ENCODE assay signal across 15 mouse cellular contexts in the genomic region with DNA sequence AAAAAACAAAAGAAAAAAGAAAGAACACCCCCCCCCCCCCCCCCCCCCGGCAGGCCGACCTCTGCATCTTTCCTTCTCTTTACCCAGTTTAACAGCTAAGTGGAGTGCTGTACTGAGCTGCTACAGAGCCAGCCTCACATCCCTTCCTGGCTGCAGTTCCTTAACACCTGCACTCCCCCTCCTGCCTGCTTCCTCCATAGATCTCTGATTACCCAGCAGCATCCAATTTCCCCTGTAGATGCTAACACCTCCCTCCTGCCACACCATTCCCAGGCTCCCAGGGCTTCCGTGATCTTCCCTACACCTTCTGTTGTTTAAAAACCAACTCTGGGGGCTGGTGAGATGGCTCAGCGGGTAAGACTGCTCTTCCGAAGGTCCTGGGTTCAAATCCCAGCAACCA. TPM values are rescaled to one million over a fixed set of nuclear protein-coding genes. Genes with fewer than 3 reads are reported as not detected.
"Had no signal": no experiment of that assay in that cellular context is flagged by ENCODE, and none has a peak within 500 bp of the region (broad histone marks: within the 10 kb centered on the region; RNA-seq: fewer than 3 reads in every experiment).

No protein-coding gene starts in this region.

- H3K9ac ChIP-seq: liver, embryonic 14.5 days; lung, embryonic 14.5 days; midbrain, embryonic 13.5 days; neural tube, embryonic 15.5 days had no signal

- ATAC-seq: midbrain, embryonic 13.5 days had no signal

- H3K4me2 ChIP-seq: neural tube, embryonic 15.5 days had no signal

- DNase-seq: kidney, adult 11 months; kidney, adult 9 months; kidney, postnatal 14 days; lung, embryonic 14.5 days; lung, postnatal 14 days; right cerebral cortex, adult 18-20 months; right cerebral cortex, postnatal 25 days; thymus, postnatal 4 days had no signal

- H3K9me3 ChIP-seq: limb, embryonic 10.5 days; midbrain, embryonic 13.5 days; neural tube, embryonic 15.5 days had no signal

- H3K4me3 ChIP-seq: left cerebral cortex, adult 2 months; midbrain, embryonic 13.5 days; myocyte; neural tube, embryonic 15.5 days had no signal

- H3K36me3 ChIP-seq: midbrain, embryonic 13.5 days; neural tube, embryonic 15.5 days had no signal

- H3K27ac ChIP-seq: left cerebral cortex, adult 2 months; limb, embryonic 10.5 days; liver, embryonic 14.5 days; midbrain, embryonic 13.5 days; neural tube, embryonic 15.5 days; stomach, postnatal 0 days had no signal

RNA-seq across cellular contexts. Expression of a gene that starts 10.1 kb away (rescaled TPM):
- polyA plus RNA-seq: midbrain, embryonic 13.5 days had no signal
